Mouse (Mus musculus) liver, embryonic 15.5 days (tissue): ENCODE data around the gene Apex2. TPM values are rescaled to one million over a fixed set of nuclear protein-coding genes. Genes with fewer than 3 reads are reported as not detected.

ENCODE experiments used
- ATAC-seq: fragments of 200-750 bp; cut with Nextera tagmentation; 2 replicates; pipeline ENCODE4 v1.8.0; 2017; ENCODE audit warnings: moderate number of reproducible peaks, mild to moderate bottlenecking, moderate library complexity; ENCODE audit not compliant: insufficient read depth
- H3K27ac ChIP-seq: fragments of 300-500 bp; sonication (generic); replicated peaks from 2 replicates; pipeline ENCODE4 v1.5.1; 2015; ENCODE audit warnings: mild to moderate bottlenecking, inconsistent platforms
- H3K27me3 ChIP-seq: fragments of 300-500 bp; sonication (generic); 2 replicates; pipeline ENCODE4 v1.6.1; 2015; ENCODE audit warnings: mild to moderate bottlenecking, inconsistent platforms
- H3K36me3 ChIP-seq: fragments of 300-500 bp; sonication (generic); replicated peaks from 2 replicates; pipeline ENCODE4 v1.6.1; 2015; ENCODE audit warnings: moderate library complexity, mild to moderate bottlenecking, inconsistent platforms
- H3K4me1 ChIP-seq: fragments of 300-500 bp; sonication (generic); replicated peaks from 2 replicates; pipeline ENCODE4 v1.6.1; 2015; ENCODE audit warnings: inconsistent platforms
- H3K4me2 ChIP-seq: fragments of 300-500 bp; sonication (generic); 2 replicates; pipeline ENCODE4 v1.6.1; 2015; ENCODE audit warnings: moderate library complexity, mild to moderate bottlenecking, inconsistent platforms
- H3K4me3 ChIP-seq: fragments of 300-500 bp; sonication (generic); replicated peaks from 2 replicates; pipeline ENCODE4 v1.5.1; 2015; ENCODE audit warnings: mild to moderate bottlenecking, inconsistent platforms
- H3K9ac ChIP-seq: fragments of 300-500 bp; sonication (generic); 2 replicates; pipeline ENCODE4 v1.6.1; 2015; ENCODE audit warnings: moderate library complexity, mild to moderate bottlenecking, inconsistent platforms
- H3K9me3 ChIP-seq: fragments of 300-500 bp; sonication (generic); replicated peaks from 2 replicates; pipeline ENCODE4 v1.6.1; 2016; ENCODE audit warnings: inconsistent platforms
- WGBS: fragments of 180-500 bp; shearing (Covaris S2); methylation state at CpG from one replicate; pipeline ENCODE4 v1.1.7; 2015; ENCODE audit warnings: mixed read lengths; ENCODE audit not compliant: insufficient replicate concordance; 5-methylcytosine and 5-hydroxymethylcytosine counted together
- polyA plus RNA-seq: library from polyadenylated mRNA; unstranded; fragments of >200 nt; fragmentation: Nextera tagmentation; extraction: Ambion mirVana; gene quantifications from 2 replicates; pipeline ENCODE4 v1.2.1, GENCODE M21; 2015

The Apex2 gene
- polyA plus RNA-seq, 1 experiment from 2014 or later, result 11.1 TPM

DNA sequence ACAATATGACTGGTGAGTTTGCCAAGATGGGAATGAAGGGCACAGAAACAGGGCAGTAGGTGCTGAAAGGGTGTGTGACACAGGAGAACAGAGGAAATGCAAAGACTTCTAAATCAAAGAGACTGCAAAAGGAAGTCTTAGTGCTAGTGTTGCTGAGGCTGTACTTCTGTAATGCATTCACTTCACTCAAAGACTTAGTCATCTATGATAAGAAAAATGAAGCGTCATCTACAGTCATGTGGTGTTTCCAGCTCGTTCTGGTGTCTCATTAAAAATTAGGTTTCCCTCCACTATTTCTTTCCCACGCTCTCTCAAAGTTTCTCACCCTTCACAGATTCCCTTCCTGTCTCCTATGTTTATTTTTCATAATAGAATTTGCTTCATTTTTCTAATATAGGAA lies 35.6 kb downstream of the Apex2 start:
- peaks cover 27% of the 10 kb centered on the region for H3K4me1 ChIP-seq
- 0 out of 2 replicates have a peak, but pooled peaks cover 4% of the 10 kb centered on the region for H3K27me3 ChIP-seq
- peaks cover 71% of the 10 kb centered on the region for H3K36me3 ChIP-seq
- no peaks in the 10 kb centered on the region for H3K9me3 ChIP-seq
- H3K9ac ChIP-seq, result no peak overlapping the region
- 45% methylated on average over 3 of the region's 3 CpGs for WGBS
- peak overlapping the region; percentile 59 for H3K4me2 ChIP-seq
- ATAC-seq, result no peak
- H3K27ac ChIP-seq, result peak overlapping the region; percentile 79
- H3K4me3 ChIP-seq, result peak overlapping the region; percentile 28

DNA sequence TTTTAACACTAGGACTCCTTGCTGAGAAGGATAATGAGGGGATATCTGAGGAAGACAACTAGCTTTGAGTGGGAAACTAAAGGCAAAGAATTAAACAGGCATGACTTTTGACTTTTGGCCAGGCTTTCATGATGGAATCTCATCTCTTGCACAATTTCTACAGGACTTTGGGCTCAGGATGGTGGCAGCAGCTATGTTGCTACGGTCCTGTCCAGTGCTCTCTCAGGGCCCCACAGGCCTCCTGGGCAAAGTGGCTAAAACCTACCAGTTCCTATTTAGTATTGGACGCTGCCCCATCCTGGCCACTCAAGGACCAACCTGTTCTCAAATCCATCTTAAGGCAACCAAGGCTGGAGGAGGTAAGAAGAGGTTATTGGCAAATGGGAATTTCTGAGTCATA lies 37.7 kb downstream of the Apex2 start:
- WGBS, result 76% methylated on average over 2 of the region's 2 CpGs
- Histone ChIP-seq H3K27me3 (no peaks in the 10 kb centered on the region), H3K27ac (peak overlapping the region; percentile 95), H3K4me3 (peak overlapping the region; percentile 51), H3K9ac (peak overlapping the region; percentile 28), H3K4me1 (peaks cover 28% of the 10 kb centered on the region), H3K4me2 (peak overlapping the region; percentile 65), H3K9me3 (no peaks in the 10 kb centered on the region), H3K36me3 (peaks cover 51% of the 10 kb centered on the region)
- no peak for ATAC-seq

GRCm38 (mm10) chrX:150549639-150550038 lies 40.0 kb downstream of the Apex2 start:
- Histone ChIP-seq H3K9ac (peak overlapping the region; percentile 66), H3K4me1 (peaks cover 32% of the 10 kb centered on the region), H3K27ac (peak overlapping the region; percentile 95), H3K4me3 (peak overlapping the region; percentile 65), H3K4me2 (peak overlapping the region; percentile 65), H3K36me3 (peaks cover 34% of the 10 kb centered on the region), H3K9me3 (no peaks in the 10 kb centered on the region), H3K27me3 (no peaks in the 10 kb centered on the region)
- ATAC-seq, result peak; percentile 96
- 34% methylated on average over 3 of the region's 3 CpGs for WGBS

DNA sequence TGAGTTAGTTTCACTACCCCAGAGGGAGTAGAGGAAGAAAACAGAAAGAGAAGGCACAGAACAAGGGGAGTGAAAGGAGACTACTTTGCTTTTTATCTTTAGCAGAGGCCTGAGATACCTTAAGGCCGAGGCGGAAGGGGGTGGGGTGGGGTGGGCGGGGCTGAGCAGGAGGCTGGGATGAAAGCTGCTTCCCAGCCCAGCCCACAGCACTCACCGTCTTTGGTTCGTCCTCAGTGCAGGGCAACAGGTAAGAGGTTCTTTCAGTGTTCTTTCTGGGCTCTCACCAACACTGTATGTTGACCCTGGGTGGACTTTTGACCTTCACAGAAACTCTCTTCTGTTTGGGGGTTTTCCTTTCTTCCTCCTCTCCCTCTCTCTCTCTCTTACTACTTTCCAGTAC lies 42.4 kb downstream of the Apex2 start, which contains the start of gene Alas2:
Gene Alas2 (plus strand): TSS at position 137 of the 400 bp plus-strand sequence.
- no peaks in the 10 kb centered on the region for H3K27me3 ChIP-seq
- H3K4me3 ChIP-seq, result peak within 1 kb of the TSS; percentile 65
- peak within 1 kb of the TSS; percentile 64 for H3K4me2 ChIP-seq
- ATAC-seq, result peak; percentile 54
- peak within 1 kb of the TSS; percentile 95 for H3K27ac ChIP-seq
- 30% methylated on average over 5 of the region's 5 CpGs for WGBS
- peaks cover 15% of the 10 kb centered on the region; the same call in 1 of the 2 replicates for H3K36me3 ChIP-seq
- H3K4me1 ChIP-seq, result peaks cover 16% of the 10 kb centered on the region
- no peaks in the 10 kb centered on the region for H3K9me3 ChIP-seq
- peak within 1 kb of the TSS; percentile 66 for H3K9ac ChIP-seq

GRCm38 (mm10) chrX:150541684-150542083 lies 48.0 kb downstream of the Apex2 start:
- H3K9ac ChIP-seq, result no peak overlapping the region
- peaks cover 5% of the 10 kb centered on the region; the same call in 1 of the 2 replicates for H3K4me1 ChIP-seq
- no peak for ATAC-seq
- H3K27ac ChIP-seq, result no peak overlapping the region
- no peak overlapping the region for H3K4me2 ChIP-seq
- H3K4me3 ChIP-seq, result no peak overlapping the region
- no peaks in the 10 kb centered on the region for H3K27me3 ChIP-seq
- no peaks in the 10 kb centered on the region for H3K9me3 ChIP-seq
- H3K36me3 ChIP-seq, result no peaks in the 10 kb centered on the region

DNA sequence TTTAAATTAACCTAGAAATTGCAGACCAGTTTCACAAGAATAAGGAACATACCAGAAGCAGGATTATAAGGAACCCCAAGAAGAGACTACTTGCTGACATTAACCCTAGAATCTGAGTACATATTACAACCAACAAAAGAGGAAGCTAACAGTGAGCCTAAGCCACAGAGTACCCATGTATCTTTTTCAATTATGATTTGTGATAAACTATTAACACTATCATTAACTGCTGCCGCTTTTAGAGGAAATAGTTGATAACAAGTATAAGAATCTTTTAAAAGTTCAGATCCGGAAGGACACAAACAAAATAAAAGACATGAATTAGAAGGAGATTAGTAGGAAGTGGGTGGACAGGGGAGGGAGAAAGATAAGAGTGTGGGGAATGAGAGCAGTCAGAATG lies 49.6 kb downstream of the Apex2 start:
- ATAC-seq, result no peak
- no peak overlapping the region for H3K9ac ChIP-seq
- H3K4me3 ChIP-seq, result no peak overlapping the region
- H3K9me3 ChIP-seq, result no peaks in the 10 kb centered on the region
- no peak overlapping the region for H3K27ac ChIP-seq
- H3K4me2 ChIP-seq, result no peak overlapping the region
- WGBS, result 31% methylated on average over 2 of the region's 2 CpGs
- no peaks in the 10 kb centered on the region for H3K4me1 ChIP-seq
- H3K36me3 ChIP-seq, result no peaks in the 10 kb centered on the region
- no peaks in the 10 kb centered on the region for H3K27me3 ChIP-seq

DNA sequence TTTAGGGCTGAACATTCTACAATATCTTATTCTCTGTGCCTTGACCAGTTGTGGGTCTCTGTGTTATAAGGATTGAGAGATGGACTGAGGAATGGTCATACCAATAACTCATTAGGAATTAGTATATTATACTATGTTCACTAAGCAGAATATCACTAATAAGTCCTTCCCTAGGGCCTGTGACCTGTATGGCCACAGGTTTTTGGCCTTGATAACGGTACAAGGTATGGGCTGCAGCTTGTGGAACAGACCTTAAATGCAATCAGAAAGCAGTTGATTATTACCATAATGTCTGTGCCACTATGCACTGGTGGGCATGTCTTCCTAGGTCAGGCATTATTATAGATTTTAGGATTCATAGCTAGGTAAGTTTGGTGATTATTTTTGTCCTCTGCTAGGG lies 73.2 kb downstream of the Apex2 start:
- Histone ChIP-seq H3K4me2 (peak overlapping the region; percentile 50), H3K4me1 (peaks cover 26% of the 10 kb centered on the region), H3K9me3 (no peaks in the 10 kb centered on the region), H3K27ac (peak overlapping the region; percentile 89), H3K36me3 (no peaks in the 10 kb centered on the region), H3K27me3 (no peaks in the 10 kb centered on the region), H3K4me3 (no peak overlapping the region), H3K9ac (peak overlapping the region; percentile 32; the same call in 1 of the 2 replicates)
- ATAC-seq, result peak; percentile 91
- 36% methylated on average over 1 of the region's 1 CpGs for WGBS

- no peaks in the 10 kb centered on the region for H3K27me3 ChIP-seq
- H3K4me2 ChIP-seq, result peak overlapping the region; percentile 50
- H3K9me3 ChIP-seq, result no peaks in the 10 kb centered on the region
- H3K36me3 ChIP-seq, result no peaks in the 10 kb centered on the region
- ATAC-seq, result peak; percentile 97
- peak overlapping the region; percentile 89 for H3K27ac ChIP-seq
- peaks cover 31% of the 10 kb centered on the region for H3K4me1 ChIP-seq
- H3K9ac ChIP-seq, result peak overlapping the region; percentile 32; the same call in 1 of the 2 replicates
- H3K4me3 ChIP-seq, result no peak overlapping the region
Observed at GRCm38 (mm10) chrX:150516015-150516414, 73.7 kb downstream of the Apex2 start.

DNA sequence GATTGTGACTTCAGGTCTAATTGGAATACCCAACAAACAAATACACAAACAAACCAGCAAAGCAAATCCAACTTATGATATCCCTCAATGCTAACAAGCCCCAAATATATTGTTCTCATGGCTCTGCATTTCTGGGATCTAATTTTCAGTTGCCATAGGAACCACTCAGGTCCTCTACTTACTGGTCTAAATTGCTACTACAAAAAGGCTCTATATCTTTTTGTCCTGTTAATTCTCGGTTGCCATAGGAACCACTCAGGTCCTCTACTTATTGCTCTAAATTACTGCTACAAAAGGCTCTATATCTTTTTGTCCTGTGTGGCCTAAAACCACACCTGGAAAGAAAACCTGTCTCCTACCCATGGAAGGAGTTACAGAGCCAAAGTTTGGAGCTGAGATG lies 75.5 kb downstream of the Apex2 start:
- H3K27ac ChIP-seq, result no peak overlapping the region
- WGBS, result 82% methylated on average over 1 of the region's 1 CpGs

DNA sequence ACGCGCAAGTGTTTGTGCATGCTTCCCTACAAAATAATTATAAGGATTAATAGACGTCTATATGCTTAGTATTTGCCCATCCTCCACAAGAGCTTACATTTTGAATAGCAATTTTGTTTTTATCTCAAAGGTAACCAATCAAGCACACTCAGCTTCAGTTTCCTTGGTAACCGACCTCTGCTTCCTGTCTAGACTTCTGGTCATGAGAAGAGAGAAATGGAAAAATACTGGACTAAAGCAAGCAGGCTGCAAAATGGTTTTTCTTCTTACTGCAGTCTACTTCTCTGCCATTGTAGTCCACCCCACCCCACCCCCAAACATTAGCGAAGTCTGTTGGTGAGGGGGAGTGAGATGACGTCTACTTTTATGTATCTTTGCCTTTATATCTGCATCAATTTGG lies 78.4 kb downstream of the Apex2 start:
- ATAC-seq, result no peak
- Histone ChIP-seq H3K4me1 (peaks cover 22% of the 10 kb centered on the region), H3K9ac (no peak overlapping the region), H3K4me2 (no peak overlapping the region), H3K9me3 (no peaks in the 10 kb centered on the region), H3K36me3 (no peaks in the 10 kb centered on the region), H3K4me3 (no peak overlapping the region), H3K27ac (peak overlapping the region; percentile 19; the same call in 1 of the 2 replicates), H3K27me3 (no peaks in the 10 kb centered on the region)
- WGBS, result 68% methylated on average over 6 of the region's 6 CpGs

More for the DNA sequence above, 75.5 kb downstream of the Apex2 start:
- H3K9me3 ChIP-seq, result no peaks in the 10 kb centered on the region
- no peak overlapping the region for H3K4me2 ChIP-seq
- no peak overlapping the region for H3K9ac ChIP-seq
- no peak overlapping the region for H3K4me3 ChIP-seq
- H3K27me3 ChIP-seq, result no peaks in the 10 kb centered on the region
- no peaks in the 10 kb centered on the region for H3K36me3 ChIP-seq
- ATAC-seq, result no peak
- H3K4me1 ChIP-seq, result peaks cover 32% of the 10 kb centered on the region

- H3K9ac ChIP-seq, result no peak overlapping the region
- H3K27me3 ChIP-seq, result no peaks in the 10 kb centered on the region
- H3K9me3 ChIP-seq, result no peaks in the 10 kb centered on the region
- no peaks in the 10 kb centered on the region for H3K36me3 ChIP-seq
- WGBS, result 29% methylated on average over 4 of the region's 4 CpGs
- no peak for ATAC-seq
- H3K27ac ChIP-seq, result no peak overlapping the region
- H3K4me1 ChIP-seq, result peaks cover 17% of the 10 kb centered on the region
- H3K4me3 ChIP-seq, result no peak overlapping the region
- no peak overlapping the region for H3K4me2 ChIP-seq
Observed at GRCm38 (mm10) chrX:150510631-150511030, 79.0 kb downstream of the Apex2 start.

GRCm38 (mm10) chrX:150508696-150509095 lies 81.0 kb downstream of the Apex2 start:
- Histone ChIP-seq H3K27ac (no peak overlapping the region), H3K4me3 (no peak overlapping the region), H3K4me2 (no peak overlapping the region), H3K27me3 (no peaks in the 10 kb centered on the region), H3K36me3 (no peaks in the 10 kb centered on the region), H3K9ac (no peak overlapping the region), H3K4me1 (peaks cover 11% of the 10 kb centered on the region), H3K9me3 (no peaks in the 10 kb centered on the region)
- 67% methylated on average over 6 of the region's 6 CpGs for WGBS
- no peak for ATAC-seq
